Mouse (Mus musculus) MEL (cell line): Measurements from ENCODE around the gene Saa4.

Experiments
- CHD1 ChIP-seq: IDR thresholded peaks from 2 replicates; pipeline ENCODE4 v1.6.1; 2012; ENCODE audit warnings: low read depth, mild to moderate bottlenecking, inconsistent platforms, low read length, improper control_type of control experiment
- CTCF ChIP-seq, 3 experiments: IDR thresholded peaks in 2 of 3; conservative IDR thresholded peaks in 1 of 3; 2 replicates each; pipeline ENCODE4 v1.5.1; 2011 to 2012; ENCODE audit warnings: low read length in 3 of 3, low read depth in 2 of 3, mild to moderate bottlenecking in 2 of 3, improper control_type of control experiment in 1 of 3, inconsistent platforms in 1 of 3, mixed read lengths in 1 of 3, moderate library complexity in 1 of 3; ENCODE audit not compliant: control insufficient read depth in 1 of 3, insufficient read depth in 1 of 3, poor library complexity in 1 of 3, severe bottlenecking in 1 of 3
- ELF1 ChIP-seq: IDR thresholded peaks from 2 replicates; pipeline ENCODE4 v1.6.1; 2014; ENCODE audit warnings: low read depth, mild to moderate bottlenecking, inconsistent platforms, low read length, improper control_type of control experiment, moderate library complexity
- EP300 ChIP-seq, 2 experiments: IDR thresholded peaks; 2 replicates each; pipeline ENCODE4 v1.6.1; 2011; ENCODE audit warnings: improper control_type of control experiment in 2 of 2, low read length in 2 of 2, low read depth in 1 of 2, mild to moderate bottlenecking in 1 of 2
- ETS1 ChIP-seq: IDR thresholded peaks from 2 replicates; pipeline ENCODE4 v1.6.1; 2012; ENCODE audit warnings: low read depth, mild to moderate bottlenecking, inconsistent platforms, low read length, improper control_type of control experiment, moderate library complexity
- GATA1 ChIP-seq: IDR thresholded peaks from 2 replicates; pipeline ENCODE4 v1.6.1; 2011; ENCODE audit warnings: low read depth, low read length, improper control_type of control experiment
- JUND ChIP-seq: IDR thresholded peaks from 2 replicates; pipeline ENCODE4 v1.6.1; 2011; ENCODE audit warnings: low read depth, mild to moderate bottlenecking, improper control_type of control experiment, low read length
- POLR2A ChIP-seq, 2 experiments: IDR thresholded peaks; 2 replicates each; pipeline ENCODE4 v1.6.1; 2011 to 2012; ENCODE audit warnings: low read length in 2 of 2, mild to moderate bottlenecking in 2 of 2, control low read depth in 1 of 2, improper control_type of control experiment in 1 of 2, low read depth in 1 of 2, moderate library complexity in 1 of 2; ENCODE audit not compliant: control insufficient read depth in 1 of 2, insufficient read depth in 1 of 2, poor library complexity in 1 of 2
- POLR2AphosphoS2 ChIP-seq: IDR thresholded peaks from 2 replicates; pipeline ENCODE4 v1.6.1; 2011; ENCODE audit warnings: low read length, improper control_type of control experiment
- POLR2AphosphoS5 ChIP-seq: IDR thresholded peaks from 2 replicates; pipeline ENCODE4 v1.6.1; 2012; ENCODE audit warnings: low read depth, borderline replicate concordance, mild to moderate bottlenecking, inconsistent platforms, low read length, moderate library complexity, mixed read lengths
- RAD21 ChIP-seq: IDR thresholded peaks from 2 replicates; pipeline ENCODE4 v1.6.1; 2011; ENCODE audit warnings: mild to moderate bottlenecking, low read depth, low read length, improper control_type of control experiment
- SMC3 ChIP-seq: IDR thresholded peaks from 2 replicates; pipeline ENCODE4 v1.6.1; 2011; ENCODE audit warnings: low read depth, low read length, improper control_type of control experiment
- TCF12 ChIP-seq: IDR thresholded peaks from 2 replicates; pipeline ENCODE4 v1.6.1; 2014; ENCODE audit warnings: low read depth, mild to moderate bottlenecking, inconsistent platforms, low read length, improper control_type of control experiment, moderate library complexity
- ZNF384 ChIP-seq: IDR thresholded peaks from 2 replicates; pipeline ENCODE4 v1.6.1; 2012; ENCODE audit warnings: low read depth, mild to moderate bottlenecking, inconsistent platforms, low read length, improper control_type of control experiment

- TF ChIP-seq CTCF (IDR thresholded peaks at IDR 0.05 in 2 of 3, conservative IDR thresholded peaks at IDR 0.05 in 1 of 3; ENCODE audit: control insufficient read depth in 1 of 3, insufficient read depth in 1 of 3, low read depth in 2 of 3, low read length in 3 of 3, poor library complexity in 1 of 3, severe bottlenecking in 1 of 3) (no peak), GATA1 (no peak), EP300 (IDR thresholded peaks at IDR 0.05; ENCODE audit: low read depth in 1 of 2, low read length in 2 of 2) (no peak), CHD1 (no peak), SMC3 (no peak), ETS1 (no peak), POLR2A (IDR thresholded peaks at IDR 0.05; ENCODE audit: control insufficient read depth in 1 of 2, insufficient read depth in 1 of 2, low read depth in 1 of 2, low read length in 2 of 2, poor library complexity in 1 of 2) (no peak), POLR2AphosphoS5 (no peak), RAD21 (no peak), JUND (no peak), ZNF384 (no peak), ELF1 (no peak), POLR2AphosphoS2 (no peak), TCF12 (no peak)
These were observed 32.3 kb upstream of the Saa4 start for GRCm38 (mm10) chr7:46764672-46765071.
